Mouse (Mus musculus) gastrocnemius, adult 18-20 months (tissue): Measurements from ENCODE around the gene Shf. TPM values are rescaled to one million over a fixed set of nuclear protein-coding genes. Genes with fewer than 3 reads are reported as not detected.
"Not testable (repeated sequence)": the region's sequence is repeated elsewhere in the genome, so short reads cannot be mapped to it uniquely, and the experiment has no call there.

Experiments
- DNase-seq: peaks from one replicate; pipeline ENCODE4 v3.0.0; 2021; ENCODE audit warnings: low spot score
- long read RNA-seq, 2 experiments: library from polyadenylated mRNA; stranded (forward); transcript quantifications; one replicate each; pipeline ENCODE4 v2.0.0; 2021
- total RNA-seq, 2 experiments: library from RNA; stranded (reverse); gene quantifications; 2 replicates each; pipeline ENCODE4 v1.2.3; 2021

Gene Shf
- 1 to 10 TPM; 1.7 to 1.9 TPM for total RNA-seq
- long read RNA-seq, experiment 1, partial matches to known transcripts = 0 of 1 reads
- long read RNA-seq, experiment 1, other reads (novel, unspliced or antisense) = 1 of 1 reads
- long read RNA-seq, experiment 2, partial matches to known transcripts = 1 of 1 reads
- long read RNA-seq, experiment 2, other reads (novel, unspliced or antisense) = 0 of 1 reads

DNA sequence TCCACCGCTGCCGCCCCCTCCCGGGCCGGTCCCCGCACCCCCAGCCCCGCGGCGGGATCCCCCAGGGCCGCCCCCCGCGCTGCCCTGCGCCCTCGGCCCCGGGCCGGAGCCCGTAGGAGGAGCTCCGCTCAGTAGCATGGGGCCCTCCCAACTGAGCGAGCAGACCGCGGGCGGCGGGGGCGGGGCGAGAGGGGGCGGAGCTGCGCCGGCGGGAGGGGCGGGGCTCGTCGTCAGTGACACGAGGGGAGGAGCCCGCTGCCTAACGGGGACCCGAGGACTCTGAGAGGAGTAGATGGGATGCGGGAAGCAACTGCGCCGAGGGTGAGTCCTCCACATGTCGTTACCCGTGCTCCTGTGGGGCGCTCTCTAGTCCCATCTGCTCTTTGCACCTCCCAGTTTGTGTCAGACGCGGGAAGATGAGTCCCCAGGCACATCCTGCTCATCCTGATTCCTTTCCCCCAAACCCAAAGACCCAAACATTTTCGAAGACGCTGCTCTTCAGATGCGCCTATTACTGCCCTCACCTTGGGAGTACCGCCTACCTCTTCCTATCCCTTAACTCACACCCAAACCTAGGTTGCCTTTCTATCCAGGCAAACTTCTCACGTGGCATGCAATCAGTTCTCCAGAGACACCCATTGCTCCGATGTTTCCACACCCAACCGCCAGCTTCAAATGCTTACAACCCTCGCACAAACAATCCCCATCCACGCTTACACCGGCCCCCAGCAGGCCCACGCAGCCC is at the start of gene Shf:
TSS of gene Shf (minus strand) at position 168 of the 745 bp plus-strand sequence.
- DNase-seq = peak; percentile 85

DNA sequence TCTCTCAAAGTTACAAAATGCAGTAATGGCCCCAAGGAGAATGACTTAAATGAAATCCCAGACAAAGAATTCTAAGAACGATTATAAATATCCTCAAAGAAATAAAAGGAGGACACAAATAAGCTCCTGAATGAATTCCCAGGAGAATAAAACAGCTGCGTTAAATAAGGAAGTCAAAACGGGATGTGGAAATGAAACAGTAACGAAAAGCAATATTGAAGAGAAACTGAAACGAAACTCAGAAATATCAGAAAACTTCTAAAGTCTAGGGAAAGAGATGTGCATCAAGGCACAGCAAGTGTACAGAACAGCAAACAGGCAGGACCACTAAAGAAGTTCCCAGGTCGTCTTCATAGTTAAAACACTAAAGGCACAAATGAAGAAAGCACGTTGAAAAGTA is 40.0 kb upstream of the Shf start:
- no peak for DNase-seq

DNA sequence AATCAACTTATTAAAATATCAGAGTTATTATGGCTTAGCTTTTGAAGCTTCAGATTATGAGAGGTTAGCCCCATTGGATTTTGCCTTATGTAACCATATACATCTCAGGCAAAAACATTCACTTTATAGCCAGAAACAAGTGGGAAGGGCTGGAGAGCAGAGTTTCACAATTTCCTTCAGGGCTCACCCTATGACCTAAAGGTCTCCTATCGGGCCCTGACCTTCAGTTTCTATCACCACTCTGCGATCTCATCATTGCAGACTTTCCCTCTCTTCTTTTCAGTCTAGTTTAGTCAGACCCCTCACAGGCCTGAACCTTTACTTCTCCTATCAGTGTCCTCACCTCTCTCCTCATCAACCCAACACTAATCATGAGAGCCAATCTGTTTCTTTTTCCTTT is 38.6 kb upstream of the Shf start:
- DNase-seq = no peak

DNA sequence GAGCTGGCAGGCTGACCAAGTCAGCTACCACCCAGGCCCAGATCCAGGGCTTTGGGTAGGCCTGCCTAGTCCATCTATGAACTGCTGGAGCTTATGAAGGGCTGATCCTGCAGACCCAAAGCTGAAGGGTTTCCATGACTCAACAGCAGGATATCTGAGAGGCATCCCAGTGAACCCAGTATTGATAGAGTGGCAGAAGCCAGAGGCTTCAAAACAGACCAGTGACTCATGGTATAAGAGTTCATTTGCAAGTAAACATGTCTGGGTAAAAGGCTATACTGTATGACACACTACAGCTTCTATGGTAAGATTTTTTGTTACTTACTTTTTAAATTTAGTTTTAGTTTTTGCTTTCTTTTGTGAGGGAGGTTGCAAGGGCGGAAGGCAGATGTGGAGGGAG is 27.2 kb upstream of the Shf start:
- DNase-seq = no peak

DNA sequence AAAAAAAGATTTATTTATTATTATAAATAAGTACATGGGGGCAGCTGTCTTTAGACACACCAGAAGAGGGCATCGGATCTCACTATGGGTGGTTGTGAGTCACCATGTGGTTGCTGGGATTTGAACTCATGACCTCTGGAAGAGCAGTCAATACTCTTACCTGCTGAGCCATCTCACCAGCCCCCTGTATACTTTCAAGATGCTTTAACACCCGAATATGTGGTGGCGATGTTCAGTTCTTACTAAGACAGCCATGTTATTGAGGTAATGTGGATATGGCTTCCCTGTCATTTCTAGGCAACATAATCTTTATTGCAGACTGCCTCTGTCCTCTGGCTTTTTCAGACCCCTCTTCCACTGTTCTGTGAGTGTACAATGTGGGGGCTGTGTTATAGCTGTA is 18.2 kb upstream of the Shf start:
- not testable (repeated sequence) for DNase-seq

DNA sequence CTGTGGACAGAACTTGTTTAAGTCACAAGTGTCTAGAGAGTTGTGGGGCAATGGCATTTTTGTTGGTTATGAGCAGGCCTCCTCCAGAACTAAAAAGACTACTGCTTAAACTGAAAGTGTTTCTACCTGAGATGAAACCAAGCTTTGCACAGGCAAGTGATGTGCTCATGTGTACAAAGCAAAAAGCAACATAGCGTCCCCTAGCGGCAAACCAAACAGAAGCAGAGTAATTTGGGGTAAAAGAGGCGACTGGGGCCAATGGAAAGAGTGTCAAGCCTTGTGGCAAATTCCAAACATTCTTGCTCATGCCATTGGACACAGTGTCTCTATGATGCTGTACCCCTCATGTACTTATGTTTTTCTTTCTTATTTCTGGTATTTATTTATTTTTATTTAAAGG is 16.1 kb upstream of the Shf start:
- DNase-seq = no peak

DNA sequence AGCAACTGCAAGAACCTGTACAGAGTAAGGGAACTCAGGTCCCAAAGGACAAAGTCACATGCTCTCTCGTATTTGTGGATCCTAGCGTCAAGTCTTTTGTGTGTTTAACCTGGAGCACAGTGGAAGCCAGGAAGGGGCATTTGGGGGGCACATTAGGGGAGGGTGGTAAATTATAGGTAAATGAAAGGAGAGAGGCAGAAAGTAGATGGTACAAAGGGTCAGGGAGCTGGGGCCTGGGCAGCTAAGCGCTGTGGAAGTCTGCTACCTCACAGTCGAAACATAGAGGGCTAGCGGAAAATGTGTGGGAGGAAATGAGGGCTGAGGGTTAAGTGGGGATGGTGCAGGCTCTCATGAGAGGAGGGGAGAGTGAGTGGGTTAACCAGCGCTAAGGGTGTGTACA is 13.2 kb upstream of the Shf start:
- DNase-seq = no peak

DNA sequence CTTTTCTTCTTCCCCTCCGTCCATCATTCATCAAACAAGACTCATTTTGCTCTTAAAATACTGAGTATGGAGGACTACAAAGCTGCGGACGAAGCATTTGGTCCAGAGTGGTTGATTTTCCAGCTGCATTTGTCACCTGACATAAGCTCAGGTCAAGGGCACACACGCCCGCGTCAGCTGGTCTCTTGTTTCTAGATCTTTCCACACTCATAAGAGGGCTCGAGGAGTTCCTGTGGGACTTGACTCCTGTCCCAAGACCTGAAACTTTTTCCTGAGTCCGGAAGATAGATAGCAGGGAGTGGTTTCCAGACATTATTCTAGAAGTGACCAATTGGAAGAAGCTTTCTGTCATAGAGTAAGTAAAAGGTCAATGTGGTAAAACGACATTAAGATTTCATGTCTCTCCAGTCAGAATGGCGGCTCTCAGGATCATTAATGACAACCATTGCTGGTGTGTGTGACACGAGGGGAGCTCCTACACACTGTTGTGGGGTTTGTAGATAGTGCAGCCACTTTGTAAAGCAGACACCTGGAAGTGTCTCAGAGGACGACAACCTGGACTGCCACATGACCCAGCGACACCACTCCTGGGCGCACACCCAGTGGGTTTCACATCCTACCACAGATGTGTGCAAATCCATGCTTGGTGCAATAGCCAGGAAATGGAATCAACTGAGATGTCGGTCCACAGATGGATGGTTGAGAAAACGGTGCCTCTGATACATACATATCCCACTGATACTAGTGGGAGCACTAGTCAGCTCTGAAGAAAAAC is 12.6 kb upstream of the Shf start:
- no peak for DNase-seq

DNA sequence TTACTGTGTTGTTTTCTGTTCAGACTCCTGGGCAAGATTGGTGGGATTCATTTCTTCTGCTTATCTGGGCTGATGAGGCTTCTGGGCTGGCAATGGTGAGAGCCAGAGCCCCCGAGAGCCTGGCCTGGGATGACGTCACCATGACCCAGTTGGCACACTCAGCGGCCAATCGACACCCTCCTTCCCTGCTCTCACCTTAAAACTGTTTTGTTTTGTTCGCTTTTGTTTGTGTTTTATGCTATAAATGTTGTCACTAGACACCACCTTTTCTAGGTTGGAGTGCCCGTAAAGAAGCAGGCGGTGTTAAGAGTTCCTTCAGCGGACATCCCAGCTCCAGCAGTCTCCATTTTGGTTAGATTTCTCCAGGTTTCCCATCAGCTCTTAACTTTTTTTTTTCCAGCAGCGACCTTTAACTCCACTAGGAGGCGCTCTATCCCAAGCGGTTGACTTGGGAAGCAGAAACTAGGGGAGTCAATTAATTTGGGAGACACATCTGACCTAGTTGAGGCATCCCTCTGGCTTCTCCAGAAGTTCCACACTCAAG is 11.9 kb upstream of the Shf start:
- peak; percentile 73 for DNase-seq

DNA sequence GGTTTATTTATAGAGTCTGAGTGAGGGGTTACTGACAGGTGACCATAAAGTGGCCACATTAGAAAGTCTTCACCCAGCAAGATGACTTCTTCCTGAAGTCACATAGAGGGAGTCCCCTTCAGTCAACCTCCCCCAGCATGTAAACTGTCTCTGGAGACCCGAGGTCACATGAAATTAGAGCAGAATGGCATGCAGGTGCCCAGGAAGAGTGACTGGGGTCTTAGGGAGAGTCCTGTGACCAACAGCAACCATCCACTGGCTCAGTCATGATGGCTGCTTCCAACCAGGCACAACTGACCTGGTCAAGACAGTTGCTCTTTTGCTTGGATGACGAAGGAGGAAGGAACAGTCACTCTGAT is 10.3 kb upstream of the Shf start:
- DNase-seq = no peak

DNA sequence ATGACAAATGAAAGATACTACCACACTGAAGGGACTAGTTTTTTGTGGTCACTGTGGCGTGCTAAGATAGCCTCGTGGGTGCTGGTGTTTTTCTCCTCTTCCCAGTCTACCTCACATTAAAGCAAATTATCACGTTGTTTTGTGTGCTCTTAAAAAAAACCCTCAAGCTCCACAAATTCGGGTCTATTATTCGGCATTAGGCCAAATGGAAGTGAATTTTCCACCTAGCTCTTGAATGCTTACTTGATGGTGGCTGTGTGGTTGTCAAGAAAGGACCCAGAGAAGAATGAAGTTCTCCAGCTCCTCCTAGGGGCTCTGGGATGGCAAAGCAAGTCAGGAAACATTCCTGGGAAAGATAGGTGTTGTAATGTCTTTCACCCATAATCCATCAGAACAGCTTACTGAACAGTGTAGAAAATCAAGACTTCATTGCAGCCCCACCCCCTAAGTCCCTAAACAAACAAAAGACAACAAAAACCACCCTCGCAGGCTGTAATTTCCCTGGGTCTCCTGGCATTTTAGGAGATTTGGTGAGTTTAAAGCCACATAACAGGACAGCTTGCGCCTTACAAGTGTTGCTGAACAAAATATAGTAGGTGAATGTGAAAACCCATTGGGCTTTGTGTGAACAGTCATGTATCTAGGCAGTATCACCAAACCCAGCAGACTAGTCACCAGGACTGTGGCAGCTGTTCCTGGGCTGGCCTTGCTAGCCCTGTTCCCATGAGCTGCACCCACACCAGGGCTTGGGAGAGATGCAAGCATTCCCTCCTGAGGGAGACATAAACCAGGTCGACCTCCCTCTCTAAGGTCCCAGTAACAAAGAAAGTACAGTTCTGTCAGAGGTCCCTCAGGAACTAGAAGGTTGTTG is 9.7 kb upstream of the Shf start:
- peak; percentile 41 for DNase-seq

DNA sequence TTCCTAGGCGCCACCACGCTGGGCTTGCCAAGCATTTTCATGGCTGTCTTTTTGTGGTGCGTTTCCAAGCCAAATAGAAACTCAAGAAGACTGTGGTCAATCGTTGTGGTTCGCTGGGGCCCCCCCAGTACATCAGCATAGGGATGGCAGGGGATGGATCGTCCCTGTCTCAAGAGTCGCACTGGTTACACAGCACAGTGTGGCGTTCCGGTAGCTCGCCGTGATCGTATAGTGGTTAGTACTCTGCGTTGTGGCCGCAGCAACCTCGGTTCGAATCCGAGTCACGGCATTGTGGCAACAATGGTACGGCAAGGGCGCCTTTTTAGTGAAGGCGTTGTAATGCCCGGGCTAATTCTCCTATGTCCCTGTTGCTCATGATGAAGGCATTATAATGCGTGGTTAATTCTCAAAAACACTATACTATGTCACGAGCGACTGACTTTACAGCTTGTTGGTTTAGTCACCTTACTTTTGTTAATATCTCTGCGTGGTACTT is 8.8 kb upstream of the Shf start:
- peak; percentile 76 for DNase-seq

DNA sequence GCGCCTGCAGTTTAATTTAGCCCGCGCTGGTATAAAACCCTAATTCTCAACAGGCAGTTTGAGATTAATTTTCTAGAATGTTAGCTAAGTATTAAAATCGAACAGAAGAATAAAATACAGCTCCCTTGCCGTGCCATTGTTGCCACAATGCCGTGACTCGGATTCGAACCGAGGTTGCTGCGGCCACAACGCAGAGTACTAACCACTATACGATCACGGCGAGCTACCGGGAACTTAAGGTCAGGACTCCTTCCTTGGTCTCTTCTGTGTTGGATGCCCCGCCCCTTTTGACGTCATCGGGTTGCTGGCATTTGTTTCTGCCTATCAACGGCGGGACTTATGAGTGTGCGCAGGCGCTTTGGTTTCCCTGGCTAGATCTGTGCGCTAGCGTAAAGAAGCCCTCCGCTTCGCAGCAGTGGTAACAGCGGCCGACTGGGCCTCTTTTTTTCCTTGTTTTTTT is 8.3 kb upstream of the Shf start:
- peak; percentile 94 for DNase-seq

DNA sequence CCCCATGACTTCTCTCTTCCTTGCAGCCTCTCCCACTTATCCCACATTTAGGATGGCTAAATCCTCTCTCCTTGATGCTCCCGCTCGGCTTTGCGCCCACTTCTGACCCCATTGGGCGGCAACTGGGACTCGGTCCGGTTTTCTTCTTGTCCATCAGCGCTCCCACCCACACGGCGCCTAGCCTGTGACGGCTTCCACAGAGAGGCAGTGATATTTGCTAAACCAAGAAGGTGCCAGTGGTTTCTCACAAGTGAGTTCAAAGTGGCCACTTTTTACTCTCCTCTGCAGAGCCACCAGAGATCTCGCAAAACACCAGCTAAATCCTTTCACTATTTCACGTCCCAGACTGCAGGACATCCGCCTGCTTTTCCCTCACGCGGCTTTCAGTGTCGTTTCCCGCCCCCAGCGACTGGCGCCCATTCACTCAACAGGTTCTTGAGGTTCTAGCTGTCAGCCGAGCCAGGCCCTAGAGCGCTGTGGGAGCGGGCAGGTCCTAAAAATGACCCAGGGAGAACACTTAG is 7.1 kb upstream of the Shf start:
- peak; percentile 36 for DNase-seq

DNA sequence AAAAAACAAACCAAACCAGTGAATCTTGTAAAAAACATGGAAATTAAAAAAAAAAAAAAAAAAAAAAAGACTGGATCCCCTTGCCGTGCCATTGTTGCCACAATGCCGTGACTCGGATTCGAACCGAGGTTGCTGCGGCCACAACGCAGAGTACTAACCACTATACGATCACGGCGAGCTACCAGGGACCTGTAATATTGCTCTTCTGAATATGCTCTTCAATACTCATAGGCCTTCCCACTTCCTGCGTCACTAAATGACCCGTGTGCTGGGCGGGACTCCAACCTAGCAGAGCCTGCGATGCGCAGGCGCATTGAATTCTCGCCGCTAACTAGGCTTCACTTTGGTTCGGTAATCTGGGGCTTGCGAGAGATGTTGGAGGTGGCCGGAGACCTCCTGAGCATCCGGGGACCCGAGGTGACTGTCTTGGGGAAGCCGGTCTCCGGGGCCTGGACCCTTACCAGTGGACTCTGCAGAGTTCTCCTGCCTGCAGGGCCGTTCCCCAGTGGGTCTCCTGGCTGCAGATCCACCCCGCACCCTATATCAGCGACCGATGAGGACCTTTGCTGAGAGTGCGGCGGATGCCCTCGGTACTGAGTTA is 6.5 kb upstream of the Shf start:
- DNase-seq = peak; percentile 96

DNA sequence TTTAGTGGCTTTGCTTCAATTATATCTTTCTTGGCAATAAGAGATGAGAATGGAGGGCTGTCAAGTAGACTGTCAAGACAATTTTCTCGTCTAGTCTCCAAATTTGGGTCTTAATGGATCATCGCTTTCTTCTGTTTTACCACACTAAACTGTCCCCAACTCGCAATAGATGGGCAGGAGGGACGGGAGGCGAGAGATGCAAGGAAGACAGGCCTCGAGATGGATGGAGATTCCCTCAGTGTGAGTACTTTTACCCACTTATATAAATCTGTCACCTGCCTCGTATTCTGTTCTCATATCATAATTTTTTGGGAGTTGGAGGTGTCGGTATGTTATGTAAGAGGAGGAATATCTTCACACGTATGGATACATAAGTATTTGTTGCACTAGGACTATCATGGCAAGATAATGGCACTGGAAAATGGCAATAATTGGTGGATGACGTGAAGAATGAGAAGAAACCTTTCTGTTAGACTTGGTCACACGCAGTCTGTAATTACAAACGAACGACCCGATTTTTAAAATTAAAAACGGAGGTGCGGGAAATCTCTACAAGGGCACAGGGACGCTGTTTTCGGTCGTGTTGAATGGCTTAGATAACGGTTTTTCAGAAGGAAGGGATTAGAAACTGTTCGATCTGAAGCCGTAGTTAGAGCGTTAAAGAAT is 5.8 kb upstream of the Shf start:
- no peak for DNase-seq

DNA sequence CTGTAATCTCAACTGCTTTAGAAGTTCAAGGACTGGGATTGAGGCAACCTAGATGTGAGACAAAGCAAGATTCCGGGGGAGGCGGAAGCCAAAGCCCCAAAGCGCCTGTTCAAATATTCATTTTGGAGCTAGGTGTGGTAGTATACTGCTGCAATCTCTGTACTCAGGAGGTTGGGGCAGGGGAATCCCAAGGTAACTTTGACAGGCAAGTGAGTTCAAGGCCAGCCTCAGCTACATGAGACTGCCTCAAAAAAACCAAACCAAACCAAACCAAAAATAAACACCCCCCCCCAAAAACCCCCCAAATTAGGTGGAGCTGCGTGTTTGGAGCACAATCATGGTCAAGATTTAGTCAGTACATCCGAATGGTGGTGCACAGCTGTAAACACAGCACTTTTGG is 5.0 kb upstream of the Shf start:
- no peak for DNase-seq

DNA sequence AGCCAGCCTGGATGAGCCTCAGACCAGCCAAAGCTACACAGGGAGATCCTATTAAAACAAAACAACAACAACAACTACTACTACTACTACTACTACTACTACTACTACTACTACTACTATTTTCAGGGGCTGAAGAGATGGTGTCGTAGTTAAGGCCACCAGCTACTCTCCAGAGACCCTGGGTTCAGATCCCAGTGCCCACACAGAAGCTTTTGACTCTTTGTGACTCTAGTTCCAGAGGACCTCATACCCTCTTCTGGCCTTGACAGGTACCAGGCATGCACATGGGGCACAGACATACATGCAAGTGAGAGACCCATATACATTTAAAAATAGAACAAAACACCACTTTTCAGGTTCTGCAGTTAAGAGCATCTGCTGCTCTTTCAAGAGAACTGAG is 3.6 kb upstream of the Shf start:
- DNase-seq = no peak

DNA sequence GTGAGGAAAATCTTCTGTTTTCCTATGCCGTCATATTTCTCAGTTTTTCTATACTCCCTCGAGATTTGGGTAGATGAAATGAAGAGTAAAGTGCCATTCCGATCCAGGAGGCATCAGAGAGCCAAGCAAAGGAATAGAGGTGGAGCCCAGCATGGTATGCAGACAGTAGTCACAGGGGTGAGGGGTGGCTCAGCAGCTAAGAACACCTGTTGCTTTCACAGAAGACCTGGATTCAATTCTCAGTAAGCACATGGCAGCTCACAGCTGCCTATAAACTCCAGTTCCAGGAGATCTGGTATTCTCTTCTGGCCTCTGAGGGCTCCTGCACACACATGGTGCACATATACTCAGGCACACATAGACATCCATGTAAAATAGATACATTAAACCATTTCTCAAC is 3.1 kb upstream of the Shf start:
- DNase-seq = no peak
